Mouse (Mus musculus) urinary bladder, postnatal 4 days (tissue): Measurements from ENCODE around the gene Olfr1298.

Experiments used
- DNase-seq, 2 experiments: peaks; one replicate each; pipeline ENCODE4 v3.0.0; 2021 to 2022; ENCODE audit warnings: low spot score in 2 of 2

Olfr1298 gene

DNA sequence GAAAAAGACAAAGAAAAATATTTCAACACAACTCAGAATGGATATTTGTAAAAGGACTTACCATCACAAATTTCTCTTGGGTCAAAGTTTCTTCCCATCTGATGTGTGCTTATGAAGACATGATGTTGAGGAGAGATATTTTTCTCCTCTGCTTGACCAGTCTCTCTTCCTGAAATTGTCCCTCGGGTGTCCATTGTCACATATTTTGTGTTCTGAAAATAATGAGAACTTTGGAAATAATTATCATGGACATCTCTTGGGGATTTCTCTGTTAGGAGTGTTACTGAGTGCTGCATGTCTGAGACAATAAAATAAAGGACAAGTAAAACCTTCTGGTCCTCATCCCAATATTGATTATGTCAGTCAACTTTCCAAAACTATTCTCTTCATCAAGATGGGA lies at the start of gene Olfr1298:
Gene Olfr1298, minus strand, starts transcription at position 101 of the 400 bp plus-strand sequence.
- DNase-seq: no peak

DNA sequence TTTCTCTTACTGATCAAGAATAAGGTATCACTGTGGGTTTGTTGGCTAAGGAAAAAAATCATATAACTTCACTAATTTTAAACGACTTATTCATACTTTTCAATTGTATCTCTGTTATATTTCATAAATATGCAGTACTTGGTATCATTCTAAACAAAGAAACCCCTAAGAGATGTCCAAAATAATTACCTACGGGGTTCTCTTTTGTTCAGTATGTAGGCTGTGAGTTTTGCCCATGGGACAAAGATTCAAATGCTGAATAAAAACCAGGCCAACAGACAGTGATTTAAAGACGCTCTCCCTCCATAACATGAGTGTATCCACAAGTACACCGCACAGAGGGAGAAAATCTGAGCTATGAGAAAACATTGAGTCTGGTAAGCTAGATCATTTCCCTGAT lies 12.1 kb upstream of the Olfr1298 start, which contains the start of gene Olfr1299:
Gene Olfr1299, plus strand, starts transcription at position 301 of the 400 bp plus-strand sequence.
- no peak for DNase-seq

DNA sequence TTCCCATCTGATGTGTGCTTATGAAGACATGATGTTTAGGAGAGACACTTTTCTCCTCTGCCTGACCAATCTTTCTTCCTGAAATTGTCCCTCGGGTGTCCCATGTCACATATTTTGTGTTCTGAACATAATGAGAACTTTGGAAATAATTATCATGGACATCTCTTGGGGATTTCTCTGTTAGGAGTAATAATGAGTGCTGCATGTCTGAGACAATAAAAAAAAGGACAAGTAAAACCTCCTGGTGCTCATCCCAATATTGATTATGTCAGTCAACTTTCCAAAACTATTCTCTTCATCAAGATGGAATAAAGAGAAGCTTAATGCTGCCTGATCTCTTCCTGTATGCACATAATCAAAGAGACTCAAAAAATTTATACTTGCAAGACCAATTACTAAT lies 22.6 kb downstream of the Olfr1298 start, which contains the start of gene Olfr1297:
Gene Olfr1297, minus strand, starts transcription at position 101 of the 400 bp plus-strand sequence.
- no peak for DNase-seq
